Comparison of ENCODE assay signal across 8 mouse cellular contexts in the genomic region with DNA sequence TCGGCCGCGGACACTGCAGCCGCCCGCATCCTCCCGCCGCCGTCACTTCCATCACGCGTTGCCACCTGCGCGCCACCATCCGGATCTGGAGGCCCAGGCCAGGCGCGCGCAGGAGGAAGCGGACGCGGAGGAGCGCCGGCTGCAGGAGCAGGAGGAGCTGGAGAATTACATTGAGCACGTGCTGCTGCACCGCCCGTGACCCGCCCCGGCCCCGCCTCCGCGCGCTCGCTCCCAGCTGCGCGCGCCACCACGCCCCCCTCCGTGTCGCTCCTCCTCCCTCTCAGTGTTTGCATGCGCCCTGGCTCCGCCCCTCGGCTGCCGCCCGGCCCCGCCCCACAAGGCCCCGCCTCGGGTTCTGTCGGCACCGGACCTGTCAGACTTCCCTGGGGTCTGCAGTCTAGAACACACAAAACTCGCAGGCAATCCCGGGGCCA. TPM values are rescaled to one million over a fixed set of nuclear protein-coding genes. Genes with fewer than 3 reads are reported as not detected.
DNase-seq lines count a peak whose midpoint lies in the region; ATAC-seq and TF ChIP-seq lines count a peak whose summit lies in the region.

No protein-coding gene starts in this region.

- TF ChIP-seq CTCF in spleen, adult 2 months (IDR thresholded peaks at IDR 0.05; ENCODE audit: extremely low read depth, insufficient read depth, insufficient read length, insufficient replicate concordance), result no peak

- peak overlapping the region; percentile 35 for H3K9ac ChIP-seq in limb, embryonic 13.5 days
- H3K9ac ChIP-seq in midbrain, embryonic 15.5 days, result peak overlapping the region; percentile 51

- 1% methylated on average over 48 of the region's 49 CpGs for WGBS in embryonic facial prominence, embryonic 10.5 days
- WGBS in limb, embryonic 13.5 days, result under 1% methylated on average over 49 of the region's 49 CpGs
- WGBS in midbrain, embryonic 15.5 days, result under 1% methylated on average over 46 of the region's 49 CpGs
- under 1% methylated on average over 38 of the region's 49 CpGs for WGBS in spleen, adult 2 months

- H3K4me2 ChIP-seq in limb, embryonic 13.5 days (replicated peaks), result peak overlapping the region; percentile 99
- H3K4me2 ChIP-seq in midbrain, embryonic 15.5 days, result peak overlapping the region; percentile 92

- peak; percentile 79 for ATAC-seq in limb, embryonic 13.5 days (ENCODE audit: low FRiP score, low read depth)
- ATAC-seq in midbrain, embryonic 15.5 days (replicated peaks), result peak; percentile 59

- H3K9me3 ChIP-seq in embryonic facial prominence, embryonic 10.5 days, result no peaks in the 10 kb centered on the region
- no peaks in the 10 kb centered on the region for H3K9me3 ChIP-seq in limb, embryonic 13.5 days
- H3K9me3 ChIP-seq in midbrain, embryonic 15.5 days, result no peaks in the 10 kb centered on the region

- H3K4me3 ChIP-seq in embryonic facial prominence, embryonic 10.5 days, result peak overlapping the region; percentile 59
- H3K4me3 ChIP-seq in limb, embryonic 13.5 days, result peak overlapping the region; percentile 51
- H3K4me3 ChIP-seq in midbrain, embryonic 15.5 days, result peak overlapping the region; percentile 57
- H3K4me3 ChIP-seq in spleen, adult 2 months (ENCODE audit: extremely low read depth, insufficient read depth, insufficient read length), result peak overlapping the region; percentile 51; the same call in 1 of the 2 replicates

- peak; percentile 75 for DNase-seq in layer of hippocampus, adult 11-12 months (ENCODE audit: low spot score)
- DNase-seq in layer of hippocampus, adult 9-10 months (ENCODE audit: low spot score), result no peak
- DNase-seq in embryonic facial prominence, embryonic 10.5 days (ENCODE audit: low spot score), result peak; percentile 97
- DNase-seq in heart, adult 11 months, result peak; percentile 99
- DNase-seq in kidney, adult 11 months, result peak; percentile 80
- peak; percentile 54 to 75 for DNase-seq in spleen, adult 2 months (ENCODE audit: low read depth in 1 of 2, low spot score in 2 of 2)

- H3K27ac ChIP-seq in embryonic facial prominence, embryonic 10.5 days (replicated peaks), result 0 out of 2 replicates have a peak overlapping the region, but pooled peaks have one; percentile 10
- H3K27ac ChIP-seq in limb, embryonic 13.5 days, result no peak overlapping the region
- peak overlapping the region; percentile 51 for H3K27ac ChIP-seq in midbrain, embryonic 15.5 days
- H3K27ac ChIP-seq in spleen, adult 2 months (ENCODE audit: insufficient read depth, low read length), result no peak overlapping the region

- peaks cover 70% of the 10 kb centered on the region for H3K27me3 ChIP-seq in embryonic facial prominence, embryonic 10.5 days (replicated peaks; ENCODE audit: low read depth, poor library complexity, severe bottlenecking)
- peaks cover 68% of the 10 kb centered on the region for H3K27me3 ChIP-seq in limb, embryonic 13.5 days
- peaks cover 28% of the 10 kb centered on the region for H3K27me3 ChIP-seq in midbrain, embryonic 15.5 days (replicated peaks)
- peaks cover 21% of the 10 kb centered on the region for H3K27me3 ChIP-seq in spleen, adult 2 months (ENCODE audit: control insufficient read depth, insufficient read depth, low read length)

- no peak for TF ChIP-seq POLR2A in spleen, adult 2 months (IDR thresholded peaks at IDR 0.05; ENCODE audit: low read depth, low read length)

- peaks cover 29% of the 10 kb centered on the region for H3K36me3 ChIP-seq in embryonic facial prominence, embryonic 10.5 days (replicated peaks)
- H3K36me3 ChIP-seq in limb, embryonic 13.5 days, result peaks cover 26% of the 10 kb centered on the region
- H3K36me3 ChIP-seq in midbrain, embryonic 15.5 days (replicated peaks), result peaks cover 10% of the 10 kb centered on the region; the same call in 1 of the 2 replicates
- H3K36me3 ChIP-seq in spleen, adult 2 months (ENCODE audit: control insufficient read depth, insufficient read depth, low read length), result peaks cover 7% of the 10 kb centered on the region

- H3K4me1 ChIP-seq in embryonic facial prominence, embryonic 10.5 days, result peaks cover 48% of the 10 kb centered on the region
- peaks cover 32% of the 10 kb centered on the region for H3K4me1 ChIP-seq in limb, embryonic 13.5 days
- peaks cover 39% of the 10 kb centered on the region for H3K4me1 ChIP-seq in midbrain, embryonic 15.5 days
- H3K4me1 ChIP-seq in spleen, adult 2 months (ENCODE audit: control insufficient read depth, insufficient read depth, insufficient read length), result peaks cover 28% of the 10 kb centered on the region

RNA-seq across cellular contexts. Expression of gene Vgf, which starts 6.5 kb away (rescaled TPM):
- 0.39 and 0.40 TPM in 2 replicates for polyA plus RNA-seq in embryonic facial prominence, embryonic 10.5 days (2016; fragmentation: Nextera tagmentation; extraction: Ambion mirVana)
- polyA plus RNA-seq in limb, embryonic 13.5 days (2015; fragmentation: Nextera tagmentation; extraction: Ambion mirVana), result 0.08 and 0.11 TPM in 2 replicates
- 9.9 and 11.1 TPM in 2 replicates for polyA plus RNA-seq in midbrain, embryonic 15.5 days (2015; fragmentation: Nextera tagmentation; extraction: Ambion mirVana)
- polyA plus RNA-seq in spleen, adult 2 months (2012; rRNA removed), result not detected in 2 replicates

RNA-seq across cellular contexts. Expression of gene Ap1s1, which starts 13.3 kb away (rescaled TPM):
- polyA plus RNA-seq in embryonic facial prominence, embryonic 10.5 days (2016; fragmentation: Nextera tagmentation; extraction: Ambion mirVana), result 177 and 178 TPM in 2 replicates
- 156 and 159 TPM in 2 replicates for polyA plus RNA-seq in limb, embryonic 13.5 days (2015; fragmentation: Nextera tagmentation; extraction: Ambion mirVana)
- polyA plus RNA-seq in midbrain, embryonic 15.5 days (2015; fragmentation: Nextera tagmentation; extraction: Ambion mirVana), result 284 TPM in 2 replicates
- polyA plus RNA-seq in spleen, adult 2 months (2012; rRNA removed), result 15.0 and 16.2 TPM in 2 replicates

RNA-seq across cellular contexts. Expression of gene Serpine1, which starts 39.4 kb away (rescaled TPM):
- polyA plus RNA-seq in embryonic facial prominence, embryonic 10.5 days (2016; fragmentation: Nextera tagmentation; extraction: Ambion mirVana), result 0.12 TPM in 1 of 2 replicates, not detected in the other
- 0.28 and 0.83 TPM in 2 replicates for polyA plus RNA-seq in limb, embryonic 13.5 days (2015; fragmentation: Nextera tagmentation; extraction: Ambion mirVana)
- polyA plus RNA-seq in midbrain, embryonic 15.5 days (2015; fragmentation: Nextera tagmentation; extraction: Ambion mirVana), result 0.34 and 0.41 TPM in 2 replicates
- polyA plus RNA-seq in spleen, adult 2 months (2012; rRNA removed), result 1.6 and 2.1 TPM in 2 replicates

RNA-seq across cellular contexts. Expression of gene Znhit1, which starts 44.8 kb away (rescaled TPM):
- 106 and 117 TPM in 2 replicates for polyA plus RNA-seq in embryonic facial prominence, embryonic 10.5 days (2016; fragmentation: Nextera tagmentation; extraction: Ambion mirVana)
- polyA plus RNA-seq in limb, embryonic 13.5 days (2015; fragmentation: Nextera tagmentation; extraction: Ambion mirVana), result 111 and 120 TPM in 2 replicates
- 131 and 132 TPM in 2 replicates for polyA plus RNA-seq in midbrain, embryonic 15.5 days (2015; fragmentation: Nextera tagmentation; extraction: Ambion mirVana)
- polyA plus RNA-seq in spleen, adult 2 months (2012; rRNA removed), result 32.4 and 41.5 TPM in 2 replicates

RNA-seq across cellular contexts. Expression of gene Plod3, which starts 45.8 kb away (rescaled TPM):
- polyA plus RNA-seq in embryonic facial prominence, embryonic 10.5 days (2016; fragmentation: Nextera tagmentation; extraction: Ambion mirVana), result 42.6 and 44.6 TPM in 2 replicates
- polyA plus RNA-seq in limb, embryonic 13.5 days (2015; fragmentation: Nextera tagmentation; extraction: Ambion mirVana), result 63.1 and 65.1 TPM in 2 replicates
- polyA plus RNA-seq in midbrain, embryonic 15.5 days (2015; fragmentation: Nextera tagmentation; extraction: Ambion mirVana), result 38.9 and 44.1 TPM in 2 replicates
- polyA plus RNA-seq in spleen, adult 2 months (2012; rRNA removed), result 37.2 and 41.6 TPM in 2 replicates

Comparison
In these comparisons a context has a peak if more than half of its experiments do, and no peak if none do; other contexts are left out.
1. H3K27ac ChIP-seq: peak in embryonic facial prominence, embryonic 10.5 days (single experiment) and midbrain, embryonic 15.5 days (single experiment); none in limb, embryonic 13.5 days (single experiment) and spleen, adult 2 months (single experiment).
2. Peak in every context shown above with its lines, with median percentiles within 50 percentile points of each other: H3K4me3 ChIP-seq.